ENCODE assay signal across 8 mouse cellular contexts in the genomic region with DNA sequence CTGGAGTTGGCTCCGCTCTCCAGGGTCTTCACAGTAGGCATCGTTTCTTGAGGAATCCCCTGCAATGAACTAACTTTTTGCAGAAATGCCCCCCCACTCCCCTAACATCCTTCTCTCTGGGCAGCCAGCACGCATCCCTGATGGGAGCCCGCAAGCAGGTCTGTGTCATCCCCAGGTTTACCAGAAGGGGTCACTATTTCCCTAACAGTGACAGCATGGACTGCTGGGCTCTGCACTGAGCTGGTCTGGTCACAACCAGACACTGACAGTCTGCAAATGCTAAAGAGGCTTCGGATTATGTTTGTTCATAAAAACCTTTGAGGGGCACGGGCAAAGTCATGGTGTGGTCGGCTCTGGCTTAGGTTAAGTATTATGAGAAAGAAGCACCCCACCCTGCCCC.
DNase-seq lines count a peak whose midpoint lies in the region; ATAC-seq lines count a peak whose summit lies in the region.

No protein-coding gene starts in this region.

- no peak overlapping the region for H3K4me2 ChIP-seq in intestine, embryonic 15.5 days (replicated peaks)

- no peaks in the 10 kb centered on the region for H3K9me3 ChIP-seq in intestine, embryonic 15.5 days
- H3K9me3 ChIP-seq in midbrain, embryonic 10.5 days (replicated peaks) = no peaks in the 10 kb centered on the region

- no peak overlapping the region for H3K4me3 ChIP-seq in intestine, embryonic 15.5 days (replicated peaks)
- no peak overlapping the region for H3K4me3 ChIP-seq in midbrain, embryonic 10.5 days

- peak; percentile 77 for ATAC-seq in intestine, embryonic 15.5 days

- no peak overlapping the region for H3K9ac ChIP-seq in intestine, embryonic 15.5 days

- WGBS in intestine, embryonic 15.5 days = 15% methylated on average over 7 of the region's 7 CpGs
- WGBS in midbrain, embryonic 10.5 days = 28% methylated on average over 7 of the region's 7 CpGs

- H3K4me1 ChIP-seq in intestine, embryonic 15.5 days (replicated peaks) = peaks cover 3% of the 10 kb centered on the region; the same call in 1 of the 2 replicates
- peaks cover 22% of the 10 kb centered on the region for H3K4me1 ChIP-seq in midbrain, embryonic 10.5 days

- no peak overlapping the region for H3K27ac ChIP-seq in intestine, embryonic 15.5 days
- H3K27ac ChIP-seq in midbrain, embryonic 10.5 days (replicated peaks) = no peak overlapping the region

- intact Hi-C loops in heart, postnatal 25 days (cut with DNase I) = loop anchor here (1.0 kb wide), 2 partner anchors 124 to 261 kb away; no protein-coding TSS in a partner anchor
- intact Hi-C loops in gastrocnemius, postnatal 14 days (cut with DNase I; ENCODE audit: low total_unique reads) = loop anchor here (2.0 to 5.0 kb wide), 2 partner anchors 126 to 261 kb away; no protein-coding TSS in a partner anchor
- intact Hi-C loops in left cerebral cortex, postnatal 10 days (cut with DNase I) = loop anchor here (2.0 to 5.0 kb wide), 2 partner anchors 126 to 261 kb away; no protein-coding TSS in a partner anchor

- H3K27me3 ChIP-seq in intestine, embryonic 15.5 days (replicated peaks) = no peaks in the 10 kb centered on the region
- no peaks in the 10 kb centered on the region for H3K27me3 ChIP-seq in midbrain, embryonic 10.5 days (ENCODE audit: low read depth, poor library complexity, severe bottlenecking)

- peak; percentile 96 for DNase-seq in heart, adult 11 months
- no peak for DNase-seq in heart, postnatal 25 days (ENCODE audit: low spot score)
- DNase-seq in embryo, embryonic 10.5 days (ENCODE audit: low spot score) = peak; percentile 94
- DNase-seq in gastrocnemius, postnatal 14 days = peak; percentile 75
- peak; percentile 83 to 84 for DNase-seq in left cerebral cortex, postnatal 10 days (ENCODE audit: extremely low spot score in 1 of 2, low spot score in 2 of 2)
- peak; percentile 72 for DNase-seq in midbrain, embryonic 10.5 days (ENCODE audit: low spot score)
- peak; percentile 78 for DNase-seq in right cerebral cortex, postnatal 4 days

- H3K36me3 ChIP-seq in intestine, embryonic 15.5 days = no peaks in the 10 kb centered on the region
- 0 out of 2 replicates have a peak, but pooled peaks cover 8% of the 10 kb centered on the region for H3K36me3 ChIP-seq in midbrain, embryonic 10.5 days
